In genomic region chr4:111687613-111688012, GRCm38 (mm10) we compare ENCODE assay signal across 7 mouse cellular contexts. TPM values are rescaled to one million over a fixed set of nuclear protein-coding genes. Genes with fewer than 3 reads are reported as not detected.
DNase-seq lines count a peak whose midpoint lies in the region; ATAC-seq and TF ChIP-seq lines count a peak whose summit lies in the region.

No protein-coding gene starts in this region.

- no peak overlapping the region for H3K27ac ChIP-seq in limb, embryonic 11.5 days (replicated peaks; ENCODE audit: low read depth, low read length)
- no peak overlapping the region for H3K27ac ChIP-seq in midbrain, embryonic 13.5 days
- no peak overlapping the region for H3K27ac ChIP-seq in small intestine, adult 2 months (ENCODE audit: insufficient read depth, low read depth, low read length)

- WGBS in limb, embryonic 11.5 days: 11% methylated on average over 6 of the region's 6 CpGs
- WGBS in midbrain, embryonic 13.5 days: 18% methylated on average over 6 of the region's 6 CpGs
- 13% methylated on average over 6 of the region's 6 CpGs for WGBS in small intestine, adult 2 months

- no peaks in the 10 kb centered on the region for H3K9me3 ChIP-seq in limb, embryonic 11.5 days (ENCODE audit: control insufficient read depth, low read length)
- H3K9me3 ChIP-seq in midbrain, embryonic 13.5 days: no peaks in the 10 kb centered on the region

- H3K4me3 ChIP-seq in limb, embryonic 11.5 days (ENCODE audit: low read depth, low read length): no peak overlapping the region
- H3K4me3 ChIP-seq in midbrain, embryonic 13.5 days (replicated peaks): no peak overlapping the region
- H3K4me3 ChIP-seq in small intestine, adult 2 months (ENCODE audit: low read depth, low read length): no peak overlapping the region

- TF ChIP-seq CTCF in small intestine, adult 2 months (IDR thresholded peaks at IDR 0.05; ENCODE audit: extremely low read depth, insufficient read length, insufficient replicate concordance, low read depth, low read length): peak; percentile 91; the same call in 1 of the 2 replicates

- no peaks in the 10 kb centered on the region for H3K27me3 ChIP-seq in limb, embryonic 11.5 days (ENCODE audit: control insufficient read depth, insufficient read depth, low read length)
- H3K27me3 ChIP-seq in midbrain, embryonic 13.5 days: no peaks in the 10 kb centered on the region
- H3K27me3 ChIP-seq in small intestine, adult 2 months (ENCODE audit: control insufficient read depth, insufficient read depth, low read length): no peaks in the 10 kb centered on the region

- peak; percentile 70 to 92 for DNase-seq in adrenal gland, adult (ENCODE audit: inconsistent age in 2 of 2, low spot score in 1 of 2)
- peak; percentile 92 for DNase-seq in embryo, embryonic 10.5 days (ENCODE audit: low spot score)
- peak; percentile 90 for DNase-seq in heart, adult 11 months
- peak; percentile 60 for DNase-seq in kidney, adult 11 months
- peak; percentile 92 for DNase-seq in limb, embryonic 11.5 days (ENCODE audit: low spot score)

- no peaks in the 10 kb centered on the region for H3K36me3 ChIP-seq in limb, embryonic 11.5 days (ENCODE audit: control insufficient read depth, insufficient read depth, low read length)
- H3K36me3 ChIP-seq in midbrain, embryonic 13.5 days: no peaks in the 10 kb centered on the region
- H3K36me3 ChIP-seq in small intestine, adult 2 months (ENCODE audit: control insufficient read depth, insufficient read depth, low read length): no peaks in the 10 kb centered on the region

- TF ChIP-seq POLR2A in small intestine, adult 2 months (IDR thresholded peaks at IDR 0.05; ENCODE audit: low read depth, low read length): no peak

- H3K4me1 ChIP-seq in limb, embryonic 11.5 days (ENCODE audit: control insufficient read depth, insufficient read depth, low read length): 0 out of 2 replicates have a peak, but pooled peaks cover 6% of the 10 kb centered on the region
- peaks cover 16% of the 10 kb centered on the region for H3K4me1 ChIP-seq in midbrain, embryonic 13.5 days (replicated peaks)
- no peaks in the 10 kb centered on the region for H3K4me1 ChIP-seq in small intestine, adult 2 months (ENCODE audit: control insufficient read depth, insufficient read depth, insufficient read length, low read length)

- peak overlapping the region; percentile 24; the same call in 1 of the 2 replicates for H3K4me2 ChIP-seq in limb, embryonic 11.5 days (ENCODE audit: low read depth, severe bottlenecking)
- H3K4me2 ChIP-seq in midbrain, embryonic 13.5 days (replicated peaks): peak overlapping the region; percentile 28

- no peak for ATAC-seq in limb, embryonic 11.5 days (ENCODE audit: insufficient number of reproducible peaks, low FRiP score, low TSS enrichment, low read depth)
- no peak for ATAC-seq in midbrain, embryonic 13.5 days

- no peak overlapping the region for H3K9ac ChIP-seq in limb, embryonic 11.5 days (ENCODE audit: low read length)
- H3K9ac ChIP-seq in midbrain, embryonic 13.5 days (replicated peaks): no peak overlapping the region

RNA-seq across cellular contexts. Expression of gene Spata6, which starts 32.2 kb away (rescaled TPM):
- polyA plus RNA-seq in limb, embryonic 11.5 days (2014; fragmentation: Nextera tagmentation; extraction: Ambion mirVana): 31.8 and 33.4 TPM in 2 replicates
- 16.1 and 19.2 TPM in 2 replicates for polyA plus RNA-seq in midbrain, embryonic 13.5 days (2015; fragmentation: Nextera tagmentation; extraction: Ambion mirVana)
- 5.8 and 6.1 TPM in 2 replicates for polyA plus RNA-seq in small intestine, adult 2 months (2012; rRNA removed)
